Mouse (Mus musculus) Patski (cell line): ENCODE measurements around the gene Megf8. TPM values are rescaled to one million over a fixed set of nuclear protein-coding genes. Genes with fewer than 3 reads are reported as not detected.
A peak's percentile ranks its signal among the peaks of the same experiment; 100 is the strongest.
"Not testable (repeated sequence)": the region's sequence is repeated elsewhere in the genome, so short reads cannot be mapped to it uniquely, and the experiment has no call there.

Experiments used
- ATAC-seq: fragments of 100-300 bp; one replicate; pipeline ENCODE4 v1.8.0; 2021
- CTCF ChIA-PET: fragments of 350-600 bp; sonication (Branson Sonifier 250); formaldehyde crosslinking; loops from one replicate; lab custom pipeline; 2022; ENCODE audit warnings: inconsistent platforms; lab: Charles Lee
- POLR2A ChIA-PET: fragments of 350-600 bp; sonication (Branson Sonifier 250); formaldehyde crosslinking; loops from one replicate; lab custom pipeline; 2022; ENCODE audit warnings: antibody characterized with exemption, inconsistent platforms; lab: Charles Lee
- DNase-seq: peaks from one replicate; pipeline ENCODE4 v3.0.0-alpha.2; 2011; ENCODE audit warnings: low read depth, low spot score
- H3K27me3 ChIP-seq: fragments of 371-371 bp; one replicate; pipeline ENCODE4 v1.5.1; 2021
- CTCF ChIP-seq: fragments of 100-300 bp; IDR thresholded peaks from one replicate; pipeline ENCODE4 v1.5.1; 2021
- in situ Hi-C: fragments of 300-500 bp; cut with MboI; formaldehyde crosslinking; loops from 3 replicates; pipeline ENCODE4 v1.11.1; 2018; ENCODE audit warnings: low pct_unique_long_range_greater_than_20kb, mixed read lengths
- polyA plus RNA-seq: library from polyadenylated mRNA; unstranded; gene quantifications from one replicate; pipeline ENCODE4 v1.2.3, GENCODE M21; 2021

Megf8 gene
- polyA plus RNA-seq, 1 experiment from 2014 or later, result 105 TPM

- POLR2A ChIA-PET, result no interaction called here
- CTCF ChIA-PET, result interaction anchor here (0.6 to 1.4 kb wide), 6 partner anchors 14 to 85 kb away, joined by 3 to 5 read pairs (median 4); partner anchors contain the start of gene Megf8
- in situ Hi-C loops, result no loop called here
These were observed 78.2 kb downstream of the Megf8 start for GRCm38 (mm10) chr7:25395186-25395557.

GRCm38 (mm10) chr7:25395558-25396521 is 78.9 kb downstream of the Megf8 start:
- peak; percentile 92 for ATAC-seq
- in situ Hi-C loops, result no loop called here
- H3K27me3 ChIP-seq, result no peaks in the 10 kb centered on the region
- ChIA-PET POLR2A (interaction anchor here (0.7 to 1.4 kb wide), 2 partner anchors 12 to 159 kb away, joined by 3 read pairs; no protein-coding TSS in a partner anchor), CTCF (interaction anchor here (0.8 to 1.2 kb wide), 3 partner anchors 14 to 19 kb away, joined by 3 read pairs; no protein-coding TSS in a partner anchor)
- no peak for TF ChIP-seq CTCF
- DNase-seq, result peak; percentile 75

More at GRCm38 (mm10) chr7:25395186-25395557, 78.2 kb downstream of the Megf8 start:
- DNase-seq (no peak), ATAC-seq (peak; percentile 10)
- no peaks in the 10 kb centered on the region for H3K27me3 ChIP-seq
- TF ChIP-seq CTCF, result no peak

GRCm38 (mm10) chr7:25396621-25397020 is 79.7 kb downstream of the Megf8 start:
- DNase-seq (no peak), ATAC-seq (no peak)
- ChIA-PET CTCF (no interaction called here), POLR2A (interaction anchor here (0.7 to 1.4 kb wide), 3 partner anchors 13 to 160 kb away, joined by 3 to 4 read pairs (median 3); no protein-coding TSS in a partner anchor)
- no peak for TF ChIP-seq CTCF
- in situ Hi-C loops, result no loop called here
- H3K27me3 ChIP-seq, result no peaks in the 10 kb centered on the region

GRCm38 (mm10) chr7:25398610-25399009 is 81.6 kb downstream of the Megf8 start, which contains the start of gene Lipe:
Gene Lipe, minus strand, starts transcription at chr7:25398710.
- TF ChIP-seq CTCF, result no peak
- ChIA-PET POLR2A (interaction anchor here (0.6 to 1.6 kb wide), 3 partner anchors 22 to 119 kb away, joined by 3 to 4 read pairs (median 4); no protein-coding TSS in a partner anchor), CTCF (interaction anchor here (1.4 to 1.7 kb wide), 2 partner anchors 11 to 13 kb away, joined by 3 to 6 read pairs; no protein-coding TSS in a partner anchor)
- no peak for ATAC-seq
- in situ Hi-C loops, result no loop called here
- DNase-seq, result no peak
- H3K27me3 ChIP-seq, result no peaks in the 10 kb centered on the region

GRCm38 (mm10) chr7:25399028-25399427 is 82.1 kb downstream of the Megf8 start:
- in situ Hi-C loops, DNase-seq, H3K27me3 ChIP-seq, ATAC-seq: not testable (repeated sequence)
- CTCF ChIA-PET, result interaction anchor here (1.4 to 1.7 kb wide), 2 partner anchors 10 to 14 kb away, joined by 3 to 6 read pairs; no protein-coding TSS in a partner anchor
- POLR2A ChIA-PET, result interaction anchor here (0.6 to 0.7 kb wide), 2 partner anchors 23 to 120 kb away, joined by 4 read pairs; no protein-coding TSS in a partner anchor

GRCm38 (mm10) chr7:25401551-25401950 is 84.6 kb downstream of the Megf8 start:
- no peak for TF ChIP-seq CTCF
- DNase-seq (no peak), ATAC-seq (no peak)
- in situ Hi-C loops, result no loop called here
- H3K27me3 ChIP-seq, result no peaks in the 10 kb centered on the region
- CTCF ChIA-PET, result interaction anchor here (0.9 to 1.9 kb wide), 4 partner anchors 55 to 150 kb away, joined by 3 to 7 read pairs (median 4); no protein-coding TSS in a partner anchor
- POLR2A ChIA-PET, result interaction anchor here (1.5 kb wide), 1 partner anchor 12 kb away, joined by 5 read pairs; no protein-coding TSS in a partner anchor

- TF ChIP-seq CTCF, result no peak
- H3K27me3 ChIP-seq, result no peaks in the 10 kb centered on the region
- DNase-seq, result no peak
- POLR2A ChIA-PET, result interaction anchor here (0.9 to 1.5 kb wide), 2 partner anchors 12 to 122 kb away, joined by 3 to 5 read pairs; no protein-coding TSS in a partner anchor
- ATAC-seq, result no peak
- CTCF ChIA-PET, result interaction anchor here (0.6 to 2.9 kb wide), 17 partner anchors 9 to 150 kb away, joined by 3 to 20 read pairs (median 4); partner anchors contain the start of genes Cxcl17, Megf8 and Pafah1b3
- in situ Hi-C loops, result no loop called here
These were observed 85.0 kb downstream of the Megf8 start for GRCm38 (mm10) chr7:25401986-25402385.

- no peaks in the 10 kb centered on the region for H3K27me3 ChIP-seq
- CTCF ChIA-PET, result interaction anchor here (0.6 to 2.9 kb wide), 21 partner anchors 10 to 164 kb away, joined by 3 to 20 read pairs (median 4); partner anchors contain the start of genes Cxcl17, Megf8 and Pafah1b3
- in situ Hi-C loops, result no loop called here
- POLR2A ChIA-PET, result interaction anchor here (0.9 to 1.5 kb wide), 3 partner anchors 13 to 215 kb away, joined by 3 to 5 read pairs (median 3); no protein-coding TSS in a partner anchor
- ATAC-seq (peak; percentile 65), DNase-seq (peak; percentile 75)
- TF ChIP-seq CTCF, result peak; percentile 89
These were observed 85.7 kb downstream of the Megf8 start for GRCm38 (mm10) chr7:25402671-25403101.

GRCm38 (mm10) chr7:25406468-25406867 is 89.5 kb downstream of the Megf8 start:
- POLR2A ChIA-PET, result no interaction called here
- no peak for TF ChIP-seq CTCF
- in situ Hi-C loops, result no loop called here

More at GRCm38 (mm10) chr7:25406468-25406867, 89.5 kb downstream of the Megf8 start:
- no peaks in the 10 kb centered on the region for H3K27me3 ChIP-seq
- CTCF ChIA-PET, result no interaction called here
- ATAC-seq, result no peak
- DNase-seq, result no peak
